Mouse (Mus musculus) layer of hippocampus, postnatal 14 days (tissue): Measurements from ENCODE around the gene Tbl1x. TPM values are rescaled to one million over a fixed set of nuclear protein-coding genes. Genes with fewer than 3 reads are reported as not detected.

Experiments
- DNase-seq, 2 experiments: peaks; one replicate each; pipeline ENCODE4 v3.0.0; 2021 to 2022; ENCODE audit warnings: low spot score in 2 of 2, mixed read lengths in 1 of 2
- total RNA-seq, 2 experiments: library from RNA; stranded (reverse); gene quantifications; 2 replicates each; pipeline ENCODE4 v1.2.3; 2021

Tbl1x gene
- total RNA-seq, 2 experiments from 2014 or later = 39.2 to 39.5 TPM

GRCm38 (mm10) chrX:77544003-77544402 lies 33.2 kb downstream of the Tbl1x start:
- no peak for DNase-seq

GRCm38 (mm10) chrX:77544550-77544949 lies 33.7 kb downstream of the Tbl1x start:
- DNase-seq = no peak

- no peak for DNase-seq
These were observed 34.7 kb downstream of the Tbl1x start for GRCm38 (mm10) chrX:77545362-77546078.

DNA sequence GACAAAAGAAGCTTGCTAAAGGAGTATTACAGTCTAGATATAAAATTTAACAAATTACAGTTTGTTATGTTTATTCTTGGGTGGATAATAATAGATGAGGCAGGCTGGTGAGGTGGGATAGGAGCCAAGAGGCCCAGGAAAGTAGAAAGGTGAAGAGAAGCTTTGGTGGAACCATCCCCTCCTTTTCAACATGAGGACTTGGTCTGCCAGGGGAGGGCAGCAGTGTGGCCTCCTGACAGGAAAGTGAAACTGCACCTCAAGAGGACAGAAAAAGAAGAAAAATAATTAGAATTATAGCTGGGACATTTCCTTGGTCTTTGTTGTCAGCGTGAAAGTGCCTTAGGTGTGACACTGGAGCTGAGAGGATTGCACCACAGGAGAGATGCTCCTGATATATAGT lies 35.6 kb downstream of the Tbl1x start:
- no peak for DNase-seq

DNA sequence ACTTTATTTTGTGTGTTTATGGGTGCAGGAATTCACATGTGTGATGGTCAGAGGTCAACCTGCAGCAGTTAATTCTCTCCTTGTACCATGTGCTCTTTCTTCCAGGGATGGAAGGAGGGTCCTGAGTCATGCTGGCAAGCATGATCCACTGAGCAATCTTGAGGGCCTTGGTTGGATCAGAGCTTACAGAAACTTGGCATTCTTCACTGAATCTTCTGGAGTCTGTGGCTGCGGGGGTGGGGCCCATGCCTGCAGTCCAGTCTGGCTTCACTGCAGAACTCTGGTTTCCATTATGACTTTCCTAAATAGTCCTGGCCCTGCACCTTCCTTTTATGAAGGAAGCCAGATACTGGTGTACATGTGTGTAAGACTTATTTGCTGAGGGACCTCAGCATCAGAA lies 38.1 kb downstream of the Tbl1x start:
- DNase-seq = no peak

GRCm38 (mm10) chrX:77550388-77550787 lies 39.6 kb downstream of the Tbl1x start:
- no peak for DNase-seq

DNA sequence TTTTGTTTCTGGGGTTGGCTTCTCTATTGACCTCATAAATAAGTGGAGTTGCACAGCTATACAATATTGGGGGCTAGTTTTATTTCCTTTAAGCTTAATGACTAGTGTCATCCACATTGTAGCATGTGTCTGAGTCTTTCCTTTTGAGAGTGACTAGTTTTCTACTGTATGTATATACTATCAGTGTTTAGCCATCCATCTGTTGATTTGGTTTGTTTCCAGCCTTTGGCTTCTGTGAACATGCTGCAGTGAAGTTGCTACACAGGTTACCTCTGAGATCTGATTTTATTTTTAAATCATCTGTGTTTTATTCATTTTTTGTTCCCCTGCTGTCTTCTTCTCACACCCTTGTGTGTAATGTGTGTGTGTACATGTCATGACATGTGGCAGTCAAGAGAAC lies 40.5 kb downstream of the Tbl1x start:
- DNase-seq = no peak

GRCm38 (mm10) chrX:77552088-77552487 lies 41.3 kb downstream of the Tbl1x start:
- DNase-seq = no peak

DNA sequence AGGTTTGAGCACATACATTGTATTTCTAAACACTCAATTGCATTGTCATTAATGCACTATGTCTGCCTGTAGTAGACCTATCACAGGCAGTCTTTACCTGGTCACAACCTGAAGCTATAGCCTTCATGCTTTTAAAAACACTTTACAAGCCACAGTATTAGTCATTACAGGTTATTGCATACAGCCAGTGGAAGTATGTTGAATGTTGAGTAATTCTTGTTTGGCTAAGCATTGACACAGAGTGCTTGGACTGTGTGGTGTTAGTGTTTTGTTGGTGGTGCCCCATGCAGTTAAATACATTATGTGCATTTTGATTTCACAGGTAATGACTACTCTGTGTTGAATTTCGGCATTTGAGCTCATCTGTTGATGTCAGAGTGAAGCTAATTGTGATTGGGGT lies 45.2 kb downstream of the Tbl1x start:
- no peak for DNase-seq

DNA sequence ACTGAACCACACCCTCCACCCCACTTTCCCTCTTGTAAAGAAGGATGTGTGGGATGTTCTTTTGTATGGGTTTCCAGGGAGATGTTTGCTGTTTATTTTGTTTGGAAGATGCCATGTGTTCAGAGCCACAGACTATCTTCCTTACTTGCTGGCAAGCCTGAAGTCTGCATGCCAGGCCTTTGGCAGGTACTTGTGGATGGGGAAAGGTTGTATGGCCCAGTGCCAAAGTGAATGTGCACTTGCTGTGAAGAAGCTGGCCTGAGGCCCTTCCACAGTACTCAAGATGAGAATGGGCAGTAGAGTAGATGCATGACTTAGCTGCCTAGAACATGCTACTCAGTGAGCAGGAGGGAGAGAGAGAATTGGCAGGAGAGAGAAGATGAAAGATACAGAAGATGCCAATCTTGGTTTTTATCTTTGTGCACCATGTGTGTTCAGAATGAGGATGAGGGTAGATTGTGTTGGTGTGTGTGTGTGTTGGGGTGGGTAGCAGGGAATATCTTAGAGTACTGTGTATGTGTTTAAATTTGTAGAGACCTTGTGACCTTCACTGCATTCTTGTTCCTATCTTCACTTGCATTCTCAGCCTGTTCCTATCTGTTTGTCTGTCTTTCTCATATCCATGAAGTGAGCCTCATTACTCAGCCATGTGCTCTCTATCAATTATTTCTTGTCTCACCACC lies 48.5 kb downstream of the Tbl1x start:
- DNase-seq = no peak

DNA sequence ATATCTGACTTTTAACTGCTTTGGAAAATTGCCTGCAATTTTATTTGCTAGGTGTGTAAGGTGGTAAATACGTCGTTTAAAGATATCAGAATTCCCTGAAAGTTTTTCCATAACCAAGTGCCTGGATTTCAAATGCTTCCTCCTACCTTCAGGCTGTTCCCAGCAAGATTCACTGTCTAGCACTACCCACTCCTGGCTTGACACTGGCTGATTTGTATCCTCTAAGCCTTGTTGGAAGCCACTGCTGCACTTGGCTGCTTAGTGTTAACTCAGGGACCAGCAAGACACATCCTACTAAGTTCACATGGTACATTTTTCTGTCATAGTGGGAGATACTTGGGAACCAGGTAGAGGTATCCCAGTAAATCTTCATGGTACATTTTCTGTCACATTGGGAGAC lies 52.8 kb downstream of the Tbl1x start:
- DNase-seq = no peak

DNA sequence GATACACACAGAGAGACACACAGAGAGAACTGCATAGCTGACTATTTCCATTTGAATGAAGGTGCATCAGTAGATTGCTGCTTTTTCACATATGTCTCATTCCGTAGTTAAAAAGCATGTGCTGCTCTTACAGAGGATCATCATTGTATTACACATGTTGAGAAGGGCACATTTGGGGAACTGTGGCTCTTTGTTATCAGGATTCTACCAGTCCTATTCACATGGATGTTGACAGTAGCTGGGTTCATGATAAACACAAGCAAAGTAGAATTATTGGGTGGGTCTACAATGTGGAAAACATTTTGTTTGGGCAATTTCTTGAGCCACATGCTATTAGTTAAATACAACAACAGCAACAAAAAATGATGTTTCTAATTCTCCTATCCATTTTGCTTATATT lies 55.9 kb downstream of the Tbl1x start:
- no peak for DNase-seq

DNA sequence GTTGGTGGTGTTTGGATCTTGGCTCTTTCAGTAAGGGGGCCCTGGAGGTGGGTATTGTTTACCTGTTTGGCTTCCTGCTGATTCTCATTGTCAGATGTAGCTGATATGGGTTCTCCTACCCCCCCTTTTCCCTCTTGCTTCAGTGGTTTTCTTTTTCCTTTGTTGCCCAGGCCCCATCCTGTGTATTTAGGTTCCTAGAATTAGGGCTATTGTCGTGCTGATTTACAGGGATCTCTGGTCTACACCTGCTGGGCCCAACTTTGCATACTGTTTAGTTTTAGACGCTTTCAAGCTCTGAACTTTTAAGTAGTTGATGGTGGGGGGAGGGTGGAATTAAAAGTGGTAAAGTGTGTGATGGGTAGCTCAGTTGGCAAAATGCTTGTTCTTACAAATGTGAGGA lies 57.2 kb downstream of the Tbl1x start:
- DNase-seq = no peak

DNA sequence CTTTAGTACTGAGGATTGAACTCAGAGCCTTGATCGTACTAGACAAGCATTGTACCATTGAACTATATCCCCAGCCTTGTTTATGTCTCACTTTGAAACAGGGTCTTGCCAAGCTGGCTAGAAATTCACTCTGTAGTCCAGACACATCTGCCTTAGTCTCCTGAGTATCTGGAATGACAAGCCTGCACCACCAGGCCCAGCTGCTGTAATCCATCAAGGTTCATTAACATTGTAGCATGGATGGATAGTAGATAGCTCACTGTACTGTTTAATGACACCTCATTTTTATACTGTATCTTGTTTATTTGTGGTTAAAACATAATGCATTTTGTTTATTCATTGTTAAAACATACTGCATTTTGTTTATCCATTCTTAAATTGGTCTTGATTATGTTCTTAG lies 62.9 kb downstream of the Tbl1x start:
- no peak for DNase-seq

GRCm38 (mm10) chrX:77577108-77577507 lies 66.3 kb downstream of the Tbl1x start:
- no peak for DNase-seq

DNA sequence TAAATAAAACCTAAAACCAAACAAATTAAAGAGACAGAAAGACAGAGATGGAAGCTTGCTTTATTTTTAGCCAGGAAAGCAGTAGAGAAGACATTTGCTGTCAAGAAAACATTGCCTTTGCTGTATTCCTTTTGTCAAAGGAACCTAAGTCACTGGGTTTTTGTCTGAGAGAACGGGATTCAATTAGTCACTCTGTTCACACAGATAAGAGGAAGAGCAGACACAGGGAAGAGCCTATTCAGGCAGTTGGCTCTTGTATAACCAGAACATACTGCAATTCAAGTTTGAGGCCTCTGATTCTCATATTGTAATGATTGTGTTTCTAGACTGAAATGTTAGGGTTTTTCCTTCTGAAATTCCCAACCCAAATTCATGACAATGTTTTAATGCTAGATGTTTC lies 67.4 kb downstream of the Tbl1x start:
- DNase-seq = no peak

- DNase-seq = no peak
These were observed 69.2 kb downstream of the Tbl1x start for GRCm38 (mm10) chrX:77579964-77580363.

DNA sequence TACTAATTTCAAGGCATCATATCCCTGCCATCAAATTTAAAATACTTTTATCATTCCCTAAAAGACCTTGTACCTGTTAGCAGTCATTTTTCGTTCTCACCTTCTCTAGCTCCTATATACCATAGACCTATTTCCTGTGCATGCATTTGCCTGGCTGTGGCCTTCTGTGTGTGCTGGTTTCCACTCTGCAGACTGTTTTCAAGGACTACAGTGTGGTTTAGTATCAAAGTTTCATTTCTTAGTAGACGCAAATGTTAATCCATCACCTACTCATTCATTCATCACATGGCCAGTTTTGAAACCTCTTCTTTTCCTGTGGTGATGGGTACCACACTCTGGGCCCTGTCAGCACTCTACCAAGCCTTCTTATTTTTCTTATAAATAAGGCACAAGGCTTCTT lies 75.2 kb downstream of the Tbl1x start:
- DNase-seq = no peak

GRCm38 (mm10) chrX:77594670-77595224 lies 83.9 kb downstream of the Tbl1x start:
- no peak for DNase-seq

DNA sequence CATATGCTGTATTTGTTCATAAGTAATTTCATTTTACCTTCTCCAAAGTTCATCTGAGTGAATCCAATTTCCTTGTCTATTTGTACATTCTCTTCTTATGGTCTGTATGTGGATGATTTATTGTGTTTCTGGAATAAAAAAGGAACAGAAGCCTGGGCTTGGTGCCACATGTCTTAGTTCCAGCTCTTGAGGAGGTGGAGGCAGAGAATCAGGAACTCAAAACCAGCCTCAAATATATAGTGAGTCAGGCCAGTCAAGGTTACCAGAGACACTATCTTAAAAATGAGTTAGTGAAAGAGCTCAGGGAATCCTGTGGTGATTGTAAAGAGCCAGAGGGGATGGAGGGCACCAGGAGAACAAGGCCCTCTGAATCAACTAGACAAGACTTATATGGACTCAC lies 86.9 kb downstream of the Tbl1x start:
- DNase-seq = peak in 1 of 2 experiments; percentile 18

DNA sequence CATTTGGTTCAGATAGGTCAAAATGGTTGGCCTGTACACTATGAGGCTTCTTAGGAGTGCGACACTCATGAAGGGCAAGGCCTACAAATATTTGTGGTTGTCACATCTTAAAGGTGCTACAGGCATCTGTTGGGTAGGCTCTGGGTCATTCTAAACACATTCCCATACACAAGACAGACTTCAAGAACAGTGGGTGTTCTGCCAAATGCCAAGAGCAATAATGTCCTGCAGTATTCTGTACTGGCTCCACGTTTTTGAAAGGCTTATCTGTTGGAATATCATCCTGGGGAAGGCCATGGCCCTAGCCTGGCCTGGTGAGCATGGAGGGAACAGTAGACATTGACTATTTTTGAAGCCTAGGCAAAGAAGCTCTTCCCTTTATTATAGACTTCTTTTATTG lies 87.9 kb downstream of the Tbl1x start:
- DNase-seq = no peak

- no peak for DNase-seq
These were observed 92.9 kb downstream of the Tbl1x start for GRCm38 (mm10) chrX:77603496-77604258.
